Mouse (Mus musculus): ENCODE data around the gene Phpt1.

Phpt1 gene

GRCm38 (mm10) chr2:25574579-25575431, at the start of gene Phpt1, which contains the start of gene Mamdc4:
Gene Phpt1 (minus strand): TSS chr2:25575224.
Gene Mamdc4 (minus strand): TSS chr2:25574845.
- peak; percentile 98 for DNase-seq

- DNase-seq: peak; percentile 86
Observed at GRCm38 (mm10) chr2:25621229-25622200, 46.5 kb upstream of the Phpt1 start, which contains the start of gene Tmem141. Gene Tmem141 (minus strand): TSS chr2:25622005.

GRCm38 (mm10) chr2:25620852-25621228, 45.8 kb upstream of the Phpt1 start:
- no peak for DNase-seq

GRCm38 (mm10) chr2:25620386-25620785, 45.4 kb upstream of the Phpt1 start:
- DNase-seq: peak; percentile 31

GRCm38 (mm10) chr2:25617578-25617977, 42.6 kb upstream of the Phpt1 start, which contains the start of gene Ccdc183:
Gene Ccdc183 (minus strand): TSS chr2:25617678.
- DNase-seq: no peak

- DNase-seq: no peak
Observed at GRCm38 (mm10) chr2:25616398-25616797, 41.4 kb upstream of the Phpt1 start.

- no peak for DNase-seq
Observed at GRCm38 (mm10) chr2:25608671-25609070, 33.6 kb upstream of the Phpt1 start.

GRCm38 (mm10) chr2:25607761-25608622, 33.0 kb upstream of the Phpt1 start, which contains the start of gene Rabl6:
Gene Rabl6 (minus strand): TSS chr2:25608521.
- peak; percentile 91 for DNase-seq

- DNase-seq: no peak
Observed at GRCm38 (mm10) chr2:25602526-25602925, 27.5 kb upstream of the Phpt1 start.

GRCm38 (mm10) chr2:25600037-25600436, 25.0 kb upstream of the Phpt1 start:
- DNase-seq: no peak

GRCm38 (mm10) chr2:25598749-25599148, 23.7 kb upstream of the Phpt1 start:
- DNase-seq: no peak

- no peak for DNase-seq
Observed at GRCm38 (mm10) chr2:25596765-25597510, 21.9 kb upstream of the Phpt1 start.

GRCm38 (mm10) chr2:25591863-25592262, 16.8 kb upstream of the Phpt1 start:
- peak; percentile 65 for DNase-seq

GRCm38 (mm10) chr2:25588227-25588907, 13.3 kb upstream of the Phpt1 start:
- no peak for DNase-seq

- DNase-seq: peak; percentile 6
Observed at GRCm38 (mm10) chr2:25587290-25587689, 12.3 kb upstream of the Phpt1 start.

GRCm38 (mm10) chr2:25585601-25586000, 10.6 kb upstream of the Phpt1 start:
- DNase-seq: peak; percentile 5

- DNase-seq: no peak
Observed at GRCm38 (mm10) chr2:25584856-25585255, 9.8 kb upstream of the Phpt1 start.

GRCm38 (mm10) chr2:25584152-25584551, 9.1 kb upstream of the Phpt1 start:
- peak; percentile 6 for DNase-seq

GRCm38 (mm10) chr2:25583571-25583970, 8.5 kb upstream of the Phpt1 start:
- no peak for DNase-seq

GRCm38 (mm10) chr2:25583120-25583481, 8.1 kb upstream of the Phpt1 start:
- DNase-seq: peak; percentile 10

Measured in thymus, postnatal 4 days (tissue).